Mouse (Mus musculus) liver, embryonic 16.5 days (tissue): ENCODE data around the gene Sav1. TPM values are rescaled to one million over a fixed set of nuclear protein-coding genes. Genes with fewer than 3 reads are reported as not detected.

Source experiments
- ATAC-seq: fragments of 200-750 bp; cut with Nextera tagmentation; 2 replicates; pipeline ENCODE4 v1.8.0; 2017; ENCODE audit warnings: low read depth, mild to moderate bottlenecking, moderate number of reproducible peaks, moderate library complexity
- H3K27ac ChIP-seq: fragments of 300-500 bp; sonication (generic); 2 replicates; pipeline ENCODE4 v1.5.1; 2014; ENCODE audit warnings: mild to moderate bottlenecking, low read length
- H3K27me3 ChIP-seq: fragments of 300-500 bp; sonication (generic); 2 replicates; pipeline ENCODE4 v1.6.1; 2014; ENCODE audit warnings: low read depth, low read length, mixed read lengths; ENCODE audit not compliant: control insufficient read depth, insufficient read depth
- H3K36me3 ChIP-seq: fragments of 300-500 bp; sonication (generic); 2 replicates; pipeline ENCODE4 v1.6.1; 2014; ENCODE audit warnings: mild to moderate bottlenecking; ENCODE audit not compliant: control insufficient read depth, insufficient read depth
- H3K4me1 ChIP-seq: fragments of 300-500 bp; sonication (generic); 2 replicates; pipeline ENCODE4 v1.6.1; 2014; ENCODE audit warnings: low read depth, low read length, mixed read lengths; ENCODE audit not compliant: control insufficient read depth
- H3K4me2 ChIP-seq: fragments of 300-500 bp; sonication (generic); 2 replicates; pipeline ENCODE4 v1.6.1; 2014; ENCODE audit warnings: low read depth, low read length, mixed read lengths
- H3K4me3 ChIP-seq: fragments of 300-500 bp; sonication (generic); 2 replicates; pipeline ENCODE4 v1.5.1; 2014; ENCODE audit warnings: low read depth, mild to moderate bottlenecking, low read length
- H3K9ac ChIP-seq: fragments of 300-500 bp; sonication (generic); 2 replicates; pipeline ENCODE4 v1.6.1; 2014; ENCODE audit warnings: low read depth, low read length
- H3K9me3 ChIP-seq: fragments of 300-500 bp; sonication (generic); replicated peaks from 2 replicates; pipeline ENCODE4 v1.6.1; 2016; ENCODE audit warnings: low read length; ENCODE audit not compliant: control insufficient read depth
- WGBS: fragments of 180-500 bp; shearing (Covaris S2); extraction: QIAGEN DNeasy Blood & Tissue Kit; methylation state at CpG from one replicate; pipeline ENCODE4 v1.1.7; 2014; ENCODE audit not compliant: insufficient replicate concordance; 5-methylcytosine and 5-hydroxymethylcytosine counted together
- polyA plus RNA-seq: library from polyadenylated mRNA; unstranded; fragments of >200 nt; fragmentation: Nextera tagmentation; extraction: Ambion mirVana; gene quantifications from 2 replicates; pipeline ENCODE4 v1.2.1, GENCODE M21; 2015

The Sav1 gene
- 0.54 and 0.65 TPM in 2 replicates for polyA plus RNA-seq

- under 1% methylated on average over 83 of the region's 102 CpGs for WGBS
These were observed at the start of gene Sav1 for GRCm38 (mm10) chr12:69986786-69987497. Sav1 (minus strand) TSS chr12:69987002.

GRCm38 (mm10) chr12:70026233-70026632 is 39.4 kb upstream of the Sav1 start:
- no peak overlapping the region for H3K4me3 ChIP-seq
- no peak overlapping the region for H3K27ac ChIP-seq
- H3K27me3 ChIP-seq, result no peaks in the 10 kb centered on the region
- H3K9ac ChIP-seq, result no peak overlapping the region
- no peak overlapping the region for H3K4me2 ChIP-seq
- H3K4me1 ChIP-seq, result no peaks in the 10 kb centered on the region
- H3K9me3 ChIP-seq, result no peaks in the 10 kb centered on the region
- ATAC-seq, result no peak
- no peaks in the 10 kb centered on the region for H3K36me3 ChIP-seq

More at GRCm38 (mm10) chr12:69986786-69987497, at the start of gene Sav1:
- H3K27me3 ChIP-seq, result no peaks in the 10 kb centered on the region
- peak within 1 kb of the TSS; percentile 98 for H3K9ac ChIP-seq
- peak; percentile 94 for ATAC-seq
- H3K4me1 ChIP-seq, result peaks cover 8% of the 10 kb centered on the region
- H3K27ac ChIP-seq, result peak within 1 kb of the TSS; percentile 94
- H3K4me3 ChIP-seq, result peak within 1 kb of the TSS; percentile 99
- H3K36me3 ChIP-seq, result peaks cover 17% of the 10 kb centered on the region
- peak within 1 kb of the TSS; percentile 88 for H3K4me2 ChIP-seq
- H3K9me3 ChIP-seq, result no peaks in the 10 kb centered on the region

- H3K27me3 ChIP-seq, result no peaks in the 10 kb centered on the region
- no peak overlapping the region for H3K9ac ChIP-seq
- WGBS, result 76% methylated on average over 6 of the region's 6 CpGs
- no peak for ATAC-seq
- H3K36me3 ChIP-seq, result no peaks in the 10 kb centered on the region
- H3K4me2 ChIP-seq, result no peak overlapping the region
- no peaks in the 10 kb centered on the region for H3K4me1 ChIP-seq
- H3K4me3 ChIP-seq, result no peak overlapping the region
- H3K27ac ChIP-seq, result no peak overlapping the region
- H3K9me3 ChIP-seq, result no peaks in the 10 kb centered on the region
These were observed 38.6 kb upstream of the Sav1 start for GRCm38 (mm10) chr12:70025431-70025830.

- no peak overlapping the region for H3K9ac ChIP-seq
- ATAC-seq, result no peak
- H3K4me3 ChIP-seq, result no peak overlapping the region
- H3K4me1 ChIP-seq, result no peaks in the 10 kb centered on the region
- no peaks in the 10 kb centered on the region for H3K27me3 ChIP-seq
- H3K36me3 ChIP-seq, result no peaks in the 10 kb centered on the region
- 70% methylated on average over 4 of the region's 4 CpGs for WGBS
- H3K4me2 ChIP-seq, result no peak overlapping the region
- H3K27ac ChIP-seq, result no peak overlapping the region
- H3K9me3 ChIP-seq, result no peaks in the 10 kb centered on the region
These were observed 36.8 kb upstream of the Sav1 start for GRCm38 (mm10) chr12:70023580-70023979.

GRCm38 (mm10) chr12:70018153-70018552 is 31.4 kb upstream of the Sav1 start:
- no peak overlapping the region for H3K4me3 ChIP-seq
- no peaks in the 10 kb centered on the region for H3K9me3 ChIP-seq
- no peak overlapping the region for H3K4me2 ChIP-seq
- H3K9ac ChIP-seq, result no peak overlapping the region
- ATAC-seq, result no peak
- H3K36me3 ChIP-seq, result no peaks in the 10 kb centered on the region
- no peaks in the 10 kb centered on the region for H3K27me3 ChIP-seq
- no peaks in the 10 kb centered on the region for H3K4me1 ChIP-seq
- WGBS, result 51% methylated on average over 4 of the region's 4 CpGs
- H3K27ac ChIP-seq, result no peak overlapping the region

- H3K9ac ChIP-seq, result no peak overlapping the region
- H3K27me3 ChIP-seq, result no peaks in the 10 kb centered on the region
- ATAC-seq, result no peak
- H3K4me1 ChIP-seq, result no peaks in the 10 kb centered on the region
- no peaks in the 10 kb centered on the region; the same call in 1 of the 2 replicates for H3K9me3 ChIP-seq
- H3K4me3 ChIP-seq, result no peak overlapping the region
- no peak overlapping the region for H3K4me2 ChIP-seq
- 61% methylated on average over 4 of the region's 4 CpGs for WGBS
- H3K27ac ChIP-seq, result no peak overlapping the region
- no peaks in the 10 kb centered on the region for H3K36me3 ChIP-seq
These were observed 29.1 kb upstream of the Sav1 start for GRCm38 (mm10) chr12:70015936-70016335.

GRCm38 (mm10) chr12:70011681-70012080 is 24.9 kb upstream of the Sav1 start:
- no peak overlapping the region for H3K27ac ChIP-seq
- ATAC-seq, result no peak
- H3K36me3 ChIP-seq, result no peaks in the 10 kb centered on the region
- H3K27me3 ChIP-seq, result no peaks in the 10 kb centered on the region
- no peaks in the 10 kb centered on the region; the same call in 1 of the 2 replicates for H3K9me3 ChIP-seq
- WGBS, result 70% methylated on average over 5 of the region's 5 CpGs
- no peak overlapping the region for H3K9ac ChIP-seq
- H3K4me2 ChIP-seq, result no peak overlapping the region
- no peaks in the 10 kb centered on the region for H3K4me1 ChIP-seq
- no peak overlapping the region for H3K4me3 ChIP-seq

- Histone ChIP-seq H3K36me3 (no peaks in the 10 kb centered on the region), H3K4me3 (no peak overlapping the region), H3K9ac (no peak overlapping the region), H3K27me3 (no peaks in the 10 kb centered on the region), H3K9me3 (no peaks in the 10 kb centered on the region; the same call in 1 of the 2 replicates), H3K4me1 (no peaks in the 10 kb centered on the region), H3K27ac (no peak overlapping the region), H3K4me2 (no peak overlapping the region)
- 77% methylated on average over 4 of the region's 4 CpGs for whole genome bisulfite sequencing
- no peak for ATAC-seq
These were observed 23.6 kb upstream of the Sav1 start for GRCm38 (mm10) chr12:70010356-70010755.

GRCm38 (mm10) chr12:70005103-70005502 is 18.3 kb upstream of the Sav1 start:
- H3K36me3 ChIP-seq, result no peaks in the 10 kb centered on the region
- H3K9ac ChIP-seq, result no peak overlapping the region
- ATAC-seq, result no peak
- H3K9me3 ChIP-seq, result no peaks in the 10 kb centered on the region
- H3K4me2 ChIP-seq, result no peak overlapping the region
- H3K4me3 ChIP-seq, result no peak overlapping the region
- no peak overlapping the region for H3K27ac ChIP-seq
- no peaks in the 10 kb centered on the region for H3K27me3 ChIP-seq
- WGBS, result 43% methylated on average over 4 of the region's 4 CpGs
- H3K4me1 ChIP-seq, result no peaks in the 10 kb centered on the region
